In genomic region chr11:117777111-117777510, GRCm38 (mm10) we compare ENCODE assay signal across 22 mouse cellular contexts. TPM values are rescaled to one million over a fixed set of nuclear protein-coding genes. Genes with fewer than 3 reads are reported as not detected.
A peak's percentile ranks its signal among the peaks of the same experiment; 100 is the strongest.
DNase-seq lines count a peak whose midpoint lies in the region; ATAC-seq and TF ChIP-seq lines count a peak whose summit lies in the region.
"Had no signal": no experiment of that assay in that cellular context is flagged by ENCODE, and none has a peak within 500 bp of the region (broad histone marks: within the 10 kb centered on the region; RNA-seq: fewer than 3 reads in every experiment).

No protein-coding gene starts in this region.

- no peak for ATAC-seq in hindbrain, embryonic 14.5 days (ENCODE audit: low FRiP score)
- no peak for ATAC-seq in liver, embryonic 16.5 days (ENCODE audit: low read depth)
- ATAC-seq in stomach, postnatal 0 days (ENCODE audit: low FRiP score, low TSS enrichment), result no peak
- no peak for ATAC-seq in kidney, embryonic 16.5 days (ENCODE audit: low FRiP score, low TSS enrichment)

- no peak for TF ChIP-seq EP300 in stomach, postnatal 0 days (optimal IDR thresholded peaks at IDR 0.05)

- no peaks in the 10 kb centered on the region for H3K9me3 ChIP-seq in hindbrain, embryonic 10.5 days
- no peaks in the 10 kb centered on the region for H3K9me3 ChIP-seq in hindbrain, embryonic 14.5 days (ENCODE audit: control insufficient read depth, low read length)
- H3K9me3 ChIP-seq in liver, embryonic 16.5 days (replicated peaks; ENCODE audit: control insufficient read depth, low read length), result no peaks in the 10 kb centered on the region
- no peaks in the 10 kb centered on the region for H3K9me3 ChIP-seq in stomach, postnatal 0 days (ENCODE audit: control insufficient read depth, low read length)
- H3K9me3 ChIP-seq in kidney, embryonic 16.5 days (ENCODE audit: low read length), result no peaks in the 10 kb centered on the region
- H3K9me3 ChIP-seq: embryonic facial prominence, embryonic 12.5 days; G1E; heart, embryonic 10.5 days; hindbrain, embryonic 15.5 days; neural tube, embryonic 12.5 days had no signal

- no peak overlapping the region for H3K9ac ChIP-seq in hindbrain, embryonic 14.5 days
- H3K9ac ChIP-seq in liver, embryonic 16.5 days (ENCODE audit: low read depth, low read length), result no peak overlapping the region
- no peak overlapping the region for H3K9ac ChIP-seq in stomach, postnatal 0 days (ENCODE audit: low read length)
- no peak overlapping the region for H3K9ac ChIP-seq in kidney, embryonic 16.5 days (replicated peaks; ENCODE audit: low read length)
- H3K9ac ChIP-seq: embryonic facial prominence, embryonic 12.5 days; hindbrain, embryonic 15.5 days; neural tube, embryonic 12.5 days had no signal

- peaks cover 48% of the 10 kb centered on the region for H3K4me1 ChIP-seq in hindbrain, embryonic 10.5 days (replicated peaks)
- peaks cover 20% of the 10 kb centered on the region for H3K4me1 ChIP-seq in hindbrain, embryonic 14.5 days (replicated peaks; ENCODE audit: control insufficient read depth, insufficient read depth, low read length)
- H3K4me1 ChIP-seq in liver, embryonic 16.5 days (ENCODE audit: control insufficient read depth, low read depth, low read length), result peaks cover 26% of the 10 kb centered on the region
- peaks cover 3% of the 10 kb centered on the region; the same call in 1 of the 2 replicates for H3K4me1 ChIP-seq in stomach, postnatal 0 days (replicated peaks; ENCODE audit: control insufficient read depth, insufficient read depth)
- H3K4me1 ChIP-seq in kidney, embryonic 16.5 days (ENCODE audit: insufficient read depth, low read length), result peaks cover 35% of the 10 kb centered on the region

- DNase-seq in hindbrain, embryonic 10.5 days (ENCODE audit: low spot score), result no peak
- DNase-seq in hindbrain, embryonic 14.5 days (ENCODE audit: low spot score), result no peak
- peak; percentile 73 for DNase-seq in 416B (ENCODE audit: low read depth)
- DNase-seq in T-cell, adult 2 months (ENCODE audit: low spot score), result peak; percentile 75
- no peak for DNase-seq in left cerebral cortex, adult 9 months (ENCODE audit: low spot score in 2 of 2)
- DNase-seq in stomach, postnatal 0 days (ENCODE audit: low spot score), result no peak
- DNase-seq: adrenal gland, adult 2 months; cerebellum, adult 11 months; cerebellum, postnatal 25 days; gastrocnemius, postnatal 25 days; heart, postnatal 14 days; kidney, adult 2 months; kidney, postnatal 4 days had no signal

- 93% methylated on average over 5 of the region's 5 CpGs for WGBS in hindbrain, embryonic 10.5 days
- 86% methylated on average over 5 of the region's 5 CpGs for WGBS in hindbrain, embryonic 14.5 days
- 67% methylated on average over 5 of the region's 5 CpGs for WGBS in liver, embryonic 16.5 days (ENCODE audit: insufficient replicate concordance)
- 83% methylated on average over 5 of the region's 5 CpGs for WGBS in stomach, postnatal 0 days
- WGBS in kidney, embryonic 16.5 days, result 85% methylated on average over 5 of the region's 5 CpGs

- H3K36me3 ChIP-seq in hindbrain, embryonic 10.5 days, result peaks cover 26% of the 10 kb centered on the region
- H3K36me3 ChIP-seq in hindbrain, embryonic 14.5 days (replicated peaks; ENCODE audit: control insufficient read depth, insufficient read depth), result no peaks in the 10 kb centered on the region
- H3K36me3 ChIP-seq in liver, embryonic 16.5 days (ENCODE audit: control insufficient read depth, insufficient read depth), result peaks cover 62% of the 10 kb centered on the region
- 0 out of 2 replicates have a peak, but pooled peaks cover 2% of the 10 kb centered on the region for H3K36me3 ChIP-seq in stomach, postnatal 0 days (ENCODE audit: control insufficient read depth, insufficient read depth, low read length)
- peaks cover 25% of the 10 kb centered on the region for H3K36me3 ChIP-seq in kidney, embryonic 16.5 days (ENCODE audit: insufficient read depth, low read length)
- H3K36me3 ChIP-seq: hindbrain, embryonic 15.5 days; neural tube, embryonic 12.5 days had no signal

- H3K27me3 ChIP-seq in hindbrain, embryonic 10.5 days (ENCODE audit: insufficient read depth, poor library complexity, severe bottlenecking), result peaks cover 36% of the 10 kb centered on the region
- H3K27me3 ChIP-seq in hindbrain, embryonic 14.5 days (ENCODE audit: control insufficient read depth, insufficient read depth, low read length), result peaks cover 23% of the 10 kb centered on the region
- no peaks in the 10 kb centered on the region for H3K27me3 ChIP-seq in liver, embryonic 16.5 days (ENCODE audit: control insufficient read depth, insufficient read depth, low read depth, low read length)
- H3K27me3 ChIP-seq in stomach, postnatal 0 days (ENCODE audit: control insufficient read depth, insufficient read depth, low read length), result no peaks in the 10 kb centered on the region
- no peaks in the 10 kb centered on the region for H3K27me3 ChIP-seq in kidney, embryonic 16.5 days (ENCODE audit: insufficient read depth, low read length)

- TF ChIP-seq CTCF in stomach, postnatal 0 days (IDR thresholded peaks at IDR 0.05; ENCODE audit: low read depth), result no peak

- H3K4me3 ChIP-seq in hindbrain, embryonic 10.5 days, result no peak overlapping the region
- H3K4me3 ChIP-seq in hindbrain, embryonic 14.5 days (replicated peaks; ENCODE audit: low read length), result no peak overlapping the region
- H3K4me3 ChIP-seq in liver, embryonic 16.5 days (ENCODE audit: low read depth, low read length), result no peak overlapping the region
- H3K4me3 ChIP-seq in stomach, postnatal 0 days (ENCODE audit: low read depth, low read length), result no peak overlapping the region
- H3K4me3 ChIP-seq in kidney, embryonic 16.5 days (ENCODE audit: low read length), result no peak overlapping the region
- H3K4me3 ChIP-seq: embryonic facial prominence, embryonic 12.5 days; heart, embryonic 10.5 days; hindbrain, embryonic 15.5 days; neural tube, embryonic 12.5 days had no signal

- H3K27ac ChIP-seq in hindbrain, embryonic 10.5 days, result 0 out of 2 replicates have a peak overlapping the region, but pooled peaks have one; percentile 17
- H3K27ac ChIP-seq in hindbrain, embryonic 14.5 days, result no peak overlapping the region
- peak overlapping the region; percentile 59; the same call in 1 of the 2 replicates for H3K27ac ChIP-seq in liver, embryonic 16.5 days (ENCODE audit: low read length)
- H3K27ac ChIP-seq in stomach, postnatal 0 days (replicated peaks), result no peak overlapping the region
- H3K27ac ChIP-seq in kidney, embryonic 16.5 days (ENCODE audit: low read length), result no peak overlapping the region
- H3K27ac ChIP-seq: embryonic facial prominence, embryonic 12.5 days; hindbrain, embryonic 15.5 days; neural tube, embryonic 12.5 days had no signal

- H3K4me2 ChIP-seq in hindbrain, embryonic 14.5 days (replicated peaks), result no peak overlapping the region
- no peak overlapping the region; the same call in 1 of the 2 replicates for H3K4me2 ChIP-seq in liver, embryonic 16.5 days (ENCODE audit: low read depth, low read length)
- H3K4me2 ChIP-seq in stomach, postnatal 0 days (replicated peaks; ENCODE audit: low read depth), result no peak overlapping the region
- no peak overlapping the region for H3K4me2 ChIP-seq in kidney, embryonic 16.5 days (replicated peaks; ENCODE audit: low read depth, low read length)
- H3K4me2 ChIP-seq: embryonic facial prominence, embryonic 12.5 days; hindbrain, embryonic 15.5 days had no signal

RNA-seq across cellular contexts. Expression of gene Tmc8, which starts 4.8 kb away (rescaled TPM):
- 1.5 TPM in 2 replicates for polyA plus RNA-seq in hindbrain, embryonic 10.5 days (2016; fragmentation: Nextera tagmentation; extraction: Ambion mirVana)
- polyA plus RNA-seq in hindbrain, embryonic 14.5 days (2014; fragmentation: Nextera tagmentation; extraction: Ambion mirVana), result 0.48 and 0.68 TPM in 2 replicates
- 16.0 and 16.3 TPM in 2 replicates for polyA plus RNA-seq in liver, embryonic 16.5 days (2015; fragmentation: Nextera tagmentation; extraction: Ambion mirVana)
- polyA plus RNA-seq in stomach, postnatal 0 days (2015; fragmentation: Nextera tagmentation; extraction: Ambion mirVana), result 8.9 and 10.0 TPM in 2 replicates
- polyA plus RNA-seq in kidney, embryonic 16.5 days (2015; fragmentation: Nextera tagmentation; extraction: Ambion mirVana), result 3.6 TPM in 2 replicates

RNA-seq across cellular contexts. Expression of gene Tmc6, which starts 4.9 kb away (rescaled TPM):
- 13.3 and 17.9 TPM in 2 replicates for polyA plus RNA-seq in hindbrain, embryonic 10.5 days (2016; fragmentation: Nextera tagmentation; extraction: Ambion mirVana)
- polyA plus RNA-seq in hindbrain, embryonic 14.5 days (2014; fragmentation: Nextera tagmentation; extraction: Ambion mirVana), result 3.3 and 4.9 TPM in 2 replicates
- polyA plus RNA-seq in liver, embryonic 16.5 days (2015; fragmentation: Nextera tagmentation; extraction: Ambion mirVana), result 45.6 and 46.2 TPM in 2 replicates
- polyA plus RNA-seq in stomach, postnatal 0 days (2015; fragmentation: Nextera tagmentation; extraction: Ambion mirVana), result 21.0 and 24.1 TPM in 2 replicates
- polyA plus RNA-seq in kidney, embryonic 16.5 days (2015; fragmentation: Nextera tagmentation; extraction: Ambion mirVana), result 47.9 and 50.5 TPM in 2 replicates

RNA-seq across cellular contexts. Expression of gene 6030468B19Rik, which starts 20.3 kb away (rescaled TPM):
- 1.2 and 2.2 TPM in 2 replicates for polyA plus RNA-seq in hindbrain, embryonic 10.5 days (2016; fragmentation: Nextera tagmentation; extraction: Ambion mirVana)
- polyA plus RNA-seq in hindbrain, embryonic 14.5 days (2014; fragmentation: Nextera tagmentation; extraction: Ambion mirVana), result 0.24 TPM in 1 of 2 replicates, not detected in the other
- 74.2 and 77.0 TPM in 2 replicates for polyA plus RNA-seq in liver, embryonic 16.5 days (2015; fragmentation: Nextera tagmentation; extraction: Ambion mirVana)
- polyA plus RNA-seq in stomach, postnatal 0 days (2015; fragmentation: Nextera tagmentation; extraction: Ambion mirVana), result 0.12 TPM in 1 of 2 replicates, not detected in the other
- 0.33 and 0.54 TPM in 2 replicates for polyA plus RNA-seq in kidney, embryonic 16.5 days (2015; fragmentation: Nextera tagmentation; extraction: Ambion mirVana)
- polyA plus RNA-seq: adrenal gland, adult 2 months; hindbrain, embryonic 15.5 days; midbrain, postnatal 0 days; testis, adult 2 months had no signal

RNA-seq across cellular contexts. Expression of gene Gm20708, which starts 32.4 kb away (rescaled TPM):
- polyA plus RNA-seq in hindbrain, embryonic 10.5 days (2016; fragmentation: Nextera tagmentation; extraction: Ambion mirVana), result 0.30 and 0.31 TPM in 2 replicates
- 0.89 and 1.0 TPM in 2 replicates for polyA plus RNA-seq in hindbrain, embryonic 14.5 days (2014; fragmentation: Nextera tagmentation; extraction: Ambion mirVana)
- polyA plus RNA-seq in liver, embryonic 16.5 days (2015; fragmentation: Nextera tagmentation; extraction: Ambion mirVana), result 0.38 and 0.64 TPM in 2 replicates
- 0.18 and 0.24 TPM in 2 replicates for polyA plus RNA-seq in stomach, postnatal 0 days (2015; fragmentation: Nextera tagmentation; extraction: Ambion mirVana)
- 0.26 and 0.44 TPM in 2 replicates for polyA plus RNA-seq in kidney, embryonic 16.5 days (2015; fragmentation: Nextera tagmentation; extraction: Ambion mirVana)
- polyA plus RNA-seq: neural tube, embryonic 12.5 days; testis, adult 2 months had no signal

RNA-seq across cellular contexts. Expression of gene Syngr2, which starts 32.4 kb away (rescaled TPM):
- polyA plus RNA-seq in hindbrain, embryonic 10.5 days (2016; fragmentation: Nextera tagmentation; extraction: Ambion mirVana), result 33.7 and 42.3 TPM in 2 replicates
- 17.6 and 18.9 TPM in 2 replicates for polyA plus RNA-seq in hindbrain, embryonic 14.5 days (2014; fragmentation: Nextera tagmentation; extraction: Ambion mirVana)
- 48.6 and 55.5 TPM in 2 replicates for polyA plus RNA-seq in liver, embryonic 16.5 days (2015; fragmentation: Nextera tagmentation; extraction: Ambion mirVana)
- polyA plus RNA-seq in stomach, postnatal 0 days (2015; fragmentation: Nextera tagmentation; extraction: Ambion mirVana), result 165 and 183 TPM in 2 replicates
- 93.2 and 106 TPM in 2 replicates for polyA plus RNA-seq in kidney, embryonic 16.5 days (2015; fragmentation: Nextera tagmentation; extraction: Ambion mirVana)

Comparison
In these comparisons a context has a peak if more than half of its experiments do, and no peak if none do; other contexts are left out.
1. H3K27ac ChIP-seq: peak in hindbrain, embryonic 10.5 days (single experiment) and liver, embryonic 16.5 days (single experiment); none in hindbrain, embryonic 14.5 days (single experiment), stomach, postnatal 0 days (single experiment) and kidney, embryonic 16.5 days (single experiment).
2. DNase-seq: peak in 416B (single experiment) and T-cell, adult 2 months (single experiment); none in hindbrain, embryonic 10.5 days (single experiment), hindbrain, embryonic 14.5 days (single experiment), left cerebral cortex, adult 9 months (0 of 2) and stomach, postnatal 0 days (single experiment).
3. RNA of gene 6030468B19Rik, which starts 20.3 kb away (polyA plus RNA-seq): 74.2 to 77.0 TPM in liver, embryonic 16.5 days; 1.2 to 2.2 TPM in hindbrain, embryonic 10.5 days, 0.33 to 0.54 TPM in kidney, embryonic 16.5 days, 0.24 TPM in hindbrain, embryonic 14.5 days and 0.12 TPM in stomach, postnatal 0 days; every median in the first group is over 10 times any median in the second.